Mouse (Mus musculus): ENCODE data around the gene Mdm2. TPM values are rescaled to one million over a fixed set of nuclear protein-coding genes. Genes with fewer than 3 reads are reported as not detected.
"Not testable (repeated sequence)": the region's sequence is repeated elsewhere in the genome, so short reads cannot be mapped to it uniquely, and the experiment has no call there.

The Mdm2 gene
- total and polyA plus RNA-seq, 2 experiments from 2014 or later: 28.7 to 65.1 TPM

GRCm38 (mm10) chr10:117724804-117725361, 14.3 kb upstream of the Mdm2 start:
- Histone ChIP-seq H3K4me3 (ENCODE audit: low read depth, low read length) (no peak overlapping the region), H3K27ac (ENCODE audit: low read depth, low read length) (no peak overlapping the region), H3K9me3 (ENCODE audit: low read length) (no peaks in the 10 kb centered on the region), H3K4me1 (ENCODE audit: insufficient read depth, low read length) (no peaks in the 10 kb centered on the region), H3K4me2 (ENCODE audit: low read depth, low read length, poor library complexity, severe bottlenecking) (no peak overlapping the region), H3K27me3 (ENCODE audit: insufficient read depth, low read length) (no peaks in the 10 kb centered on the region), H3K36me3 (ENCODE audit: insufficient read depth, low read length) (no peaks in the 10 kb centered on the region), H3K9ac (replicated peaks; ENCODE audit: low read length, poor library complexity, severe bottlenecking) (no peak overlapping the region)
- TF ChIP-seq CTCF (IDR thresholded peaks at IDR 0.05): no peak
- ATAC-seq (ENCODE audit: low FRiP score) (no peak), DNase-seq (ENCODE audit: low spot score) (no peak)
- WGBS: 92% methylated on average over 3 of the region's 3 CpGs

- Histone ChIP-seq H3K27ac (ENCODE audit: low read depth, low read length) (no peak overlapping the region), H3K4me3 (ENCODE audit: low read depth, low read length) (no peak overlapping the region), H3K9ac (replicated peaks; ENCODE audit: low read length, poor library complexity, severe bottlenecking) (no peak overlapping the region), H3K4me2 (ENCODE audit: low read depth, low read length, poor library complexity, severe bottlenecking) (no peak overlapping the region), H3K36me3 (ENCODE audit: insufficient read depth, low read length) (no peaks in the 10 kb centered on the region), H3K4me1 (ENCODE audit: insufficient read depth, low read length) (no peaks in the 10 kb centered on the region), H3K9me3 (ENCODE audit: low read length) (no peaks in the 10 kb centered on the region), H3K27me3 (ENCODE audit: insufficient read depth, low read length) (no peaks in the 10 kb centered on the region)
- 84% methylated on average over 5 of the region's 5 CpGs for WGBS
- DNase-seq (ENCODE audit: low spot score): no peak
- no peak for TF ChIP-seq CTCF (IDR thresholded peaks at IDR 0.05)
- no peak for ATAC-seq (ENCODE audit: low FRiP score)
These were observed 13.7 kb upstream of the Mdm2 start for GRCm38 (mm10) chr10:117724136-117724718.

- H3K27me3 ChIP-seq (ENCODE audit: insufficient read depth, low read length): no peaks in the 10 kb centered on the region
- TF ChIP-seq CTCF (IDR thresholded peaks at IDR 0.05): no peak
- no peak overlapping the region for H3K4me3 ChIP-seq (ENCODE audit: low read depth, low read length)
- 68% methylated on average over 19 of the region's 19 CpGs for WGBS
- DNase-seq (ENCODE audit: low spot score) (no peak), ATAC-seq (ENCODE audit: low FRiP score) (no peak)
- no peak overlapping the region for H3K27ac ChIP-seq (ENCODE audit: low read depth, low read length)
- H3K9ac ChIP-seq (replicated peaks; ENCODE audit: low read length, poor library complexity, severe bottlenecking): no peak overlapping the region
- H3K9me3 ChIP-seq (ENCODE audit: low read length): no peaks in the 10 kb centered on the region
- H3K36me3 ChIP-seq (ENCODE audit: insufficient read depth, low read length): no peaks in the 10 kb centered on the region
- H3K4me1 ChIP-seq (ENCODE audit: insufficient read depth, low read length): no peaks in the 10 kb centered on the region
- H3K4me2 ChIP-seq (ENCODE audit: low read depth, low read length, poor library complexity, severe bottlenecking): no peak overlapping the region
These were observed 7.9 kb upstream of the Mdm2 start for GRCm38 (mm10) chr10:117718161-117719119.

GRCm38 (mm10) chr10:117717583-117717982, 7.0 kb upstream of the Mdm2 start:
- no peak overlapping the region for H3K4me3 ChIP-seq (ENCODE audit: low read depth, low read length)
- no peak for ATAC-seq (ENCODE audit: low FRiP score)
- H3K27ac ChIP-seq (ENCODE audit: low read depth, low read length): no peak overlapping the region
- H3K4me2 ChIP-seq (ENCODE audit: low read depth, low read length, poor library complexity, severe bottlenecking): no peak overlapping the region
- H3K4me1 ChIP-seq (ENCODE audit: insufficient read depth, low read length): no peaks in the 10 kb centered on the region
- no peaks in the 10 kb centered on the region for H3K36me3 ChIP-seq (ENCODE audit: insufficient read depth, low read length)
- H3K9ac ChIP-seq (replicated peaks; ENCODE audit: low read length, poor library complexity, severe bottlenecking): no peak overlapping the region
- TF ChIP-seq CTCF (IDR thresholded peaks at IDR 0.05): no peak
- no peak for DNase-seq (ENCODE audit: low spot score)
- WGBS: 19% methylated on average over 4 of the region's 4 CpGs
- no peaks in the 10 kb centered on the region for H3K9me3 ChIP-seq (ENCODE audit: low read length)
- H3K27me3 ChIP-seq (ENCODE audit: insufficient read depth, low read length): no peaks in the 10 kb centered on the region

- 91% methylated on average over 3 of the region's 3 CpGs for WGBS
- Histone ChIP-seq H3K4me1 (ENCODE audit: insufficient read depth, low read length) (no peaks in the 10 kb centered on the region), H3K36me3 (ENCODE audit: insufficient read depth, low read length) (no peaks in the 10 kb centered on the region), H3K4me2 (ENCODE audit: low read depth, low read length, poor library complexity, severe bottlenecking) (no peak overlapping the region), H3K4me3 (ENCODE audit: low read depth, low read length) (no peak overlapping the region), H3K27me3 (ENCODE audit: insufficient read depth, low read length) (no peaks in the 10 kb centered on the region), H3K9ac (replicated peaks; ENCODE audit: low read length, poor library complexity, severe bottlenecking) (no peak overlapping the region), H3K9me3 (ENCODE audit: low read length) (no peaks in the 10 kb centered on the region), H3K27ac (ENCODE audit: low read depth, low read length) (no peak overlapping the region)
- TF ChIP-seq CTCF (IDR thresholded peaks at IDR 0.05): no peak
- ATAC-seq (ENCODE audit: low FRiP score) (no peak), DNase-seq (ENCODE audit: low spot score) (no peak)
These were observed 6.1 kb upstream of the Mdm2 start for GRCm38 (mm10) chr10:117716686-117717085.

DNA sequence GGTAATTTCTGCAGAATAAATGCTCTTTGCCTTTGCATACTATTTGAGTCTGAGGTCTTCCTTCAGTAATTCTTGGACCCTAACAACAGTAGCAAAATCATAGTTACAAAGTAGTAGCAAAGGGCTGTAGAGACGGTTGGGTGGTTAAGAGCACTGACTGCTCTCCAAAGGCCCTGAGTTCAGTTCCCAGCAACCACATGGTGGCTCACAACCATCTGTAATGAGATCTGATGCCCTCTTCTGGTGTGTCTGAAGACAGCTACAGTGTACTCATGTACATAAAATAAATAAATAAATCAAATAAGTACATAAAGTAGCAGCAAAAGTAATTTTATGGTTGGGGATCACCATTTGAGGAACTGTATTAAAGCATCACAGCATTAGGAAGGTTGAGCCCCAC, 5.1 kb upstream of the Mdm2 start:
- H3K9me3 ChIP-seq (ENCODE audit: low read length); DNase-seq (ENCODE audit: low spot score); H3K27me3 ChIP-seq (ENCODE audit: insufficient read depth, low read length); H3K36me3 ChIP-seq (ENCODE audit: insufficient read depth, low read length); H3K9ac ChIP-seq (replicated peaks; ENCODE audit: low read length, poor library complexity, severe bottlenecking); H3K4me2 ChIP-seq (ENCODE audit: low read depth, low read length, poor library complexity, severe bottlenecking); H3K4me1 ChIP-seq (ENCODE audit: insufficient read depth, low read length); H3K27ac ChIP-seq (ENCODE audit: low read depth, low read length); H3K4me3 ChIP-seq (ENCODE audit: low read depth, low read length); ATAC-seq (ENCODE audit: low FRiP score): not testable (repeated sequence)
- WGBS: 94% methylated on average over 1 of the region's 1 CpGs

Measured in midbrain, postnatal 0 days (tissue).